Mouse (Mus musculus): ENCODE measurements around the gene Kank3. TPM values are rescaled to one million over a fixed set of nuclear protein-coding genes. Genes with fewer than 3 reads are reported as not detected.

Kank3 gene
- 50.7 and 61.9 TPM in 2 replicates for polyA plus RNA-seq (2012; rRNA removed)

DNA sequence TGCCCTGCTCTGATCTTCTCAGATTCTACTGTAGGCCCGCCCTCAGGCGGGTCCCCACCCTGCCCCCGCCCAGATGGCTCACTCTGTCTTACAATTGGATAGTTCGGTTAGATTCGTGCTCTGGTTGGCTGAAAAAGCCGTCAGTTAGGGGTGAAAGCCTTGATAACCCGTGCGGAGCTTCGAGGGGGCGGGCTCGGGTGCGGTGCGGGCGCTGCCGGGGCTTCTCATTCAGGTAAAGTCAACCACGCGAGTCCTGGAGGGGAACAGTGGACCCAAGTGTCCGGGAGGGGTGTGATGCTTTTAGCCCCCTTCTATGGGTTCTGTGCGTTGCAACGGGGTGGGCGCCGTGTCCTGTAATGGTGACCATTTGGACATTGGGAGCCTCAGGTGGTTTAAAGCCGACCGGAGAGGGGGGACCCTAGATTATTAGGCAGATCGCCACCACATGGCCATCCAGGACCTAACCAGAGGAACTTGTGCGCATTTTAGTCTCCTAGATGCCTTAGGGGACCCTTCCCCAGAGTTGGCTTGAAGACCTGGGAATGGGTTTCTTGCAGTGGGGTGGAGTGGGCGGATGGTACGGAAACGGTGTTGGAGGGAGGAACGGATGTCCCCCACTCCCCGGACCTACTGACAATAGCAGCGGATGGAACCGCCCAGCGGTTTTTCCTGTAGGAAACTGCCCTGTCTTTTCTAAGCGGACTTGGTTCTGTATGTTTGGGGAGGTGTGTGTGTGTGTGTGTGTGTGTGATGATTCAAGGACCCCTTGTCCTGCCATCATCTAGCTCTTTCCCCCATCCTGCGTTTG is at the start of gene Kank3:
Kank3 (plus strand) TSS at position 186 of the 808 bp plus-strand sequence.
- TF ChIP-seq CTCF (IDR thresholded peaks at IDR 0.05; ENCODE audit: borderline replicate concordance, extremely low read depth, insufficient read depth, insufficient read length) (no peak), POLR2A (IDR thresholded peaks at IDR 0.05; ENCODE audit: borderline replicate concordance, extremely low read depth, insufficient read depth, insufficient read length, poor library complexity, severe bottlenecking) (no peak)
- peak; percentile 97 for DNase-seq (ENCODE audit: low read depth)

DNA sequence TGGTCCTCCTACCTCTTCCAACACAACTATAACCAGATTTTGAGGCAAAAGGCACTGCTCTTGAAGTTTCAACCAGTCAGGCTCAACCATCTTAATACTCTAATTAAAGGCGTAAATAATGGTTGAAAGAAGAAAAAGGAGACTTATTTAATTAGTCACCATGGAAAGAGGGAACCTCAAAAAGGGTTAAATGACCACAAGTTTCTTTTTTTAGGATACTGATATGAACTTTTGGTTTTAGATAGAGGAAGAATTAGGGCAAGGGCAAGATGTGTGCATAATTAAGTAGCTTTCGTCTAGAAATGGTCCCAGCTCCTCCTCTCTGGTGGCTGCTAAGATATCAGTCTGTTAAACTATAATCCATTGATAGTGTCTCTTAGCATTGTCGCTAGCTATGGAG is 43.9 kb upstream of the Kank3 start:
- TF ChIP-seq POLR2A (IDR thresholded peaks at IDR 0.05; ENCODE audit: borderline replicate concordance, extremely low read depth, insufficient read depth, insufficient read length, poor library complexity, severe bottlenecking): no peak
- no peak for TF ChIP-seq CTCF (IDR thresholded peaks at IDR 0.05; ENCODE audit: borderline replicate concordance, extremely low read depth, insufficient read depth, insufficient read length)
- no peak for DNase-seq (ENCODE audit: low read depth)

DNA sequence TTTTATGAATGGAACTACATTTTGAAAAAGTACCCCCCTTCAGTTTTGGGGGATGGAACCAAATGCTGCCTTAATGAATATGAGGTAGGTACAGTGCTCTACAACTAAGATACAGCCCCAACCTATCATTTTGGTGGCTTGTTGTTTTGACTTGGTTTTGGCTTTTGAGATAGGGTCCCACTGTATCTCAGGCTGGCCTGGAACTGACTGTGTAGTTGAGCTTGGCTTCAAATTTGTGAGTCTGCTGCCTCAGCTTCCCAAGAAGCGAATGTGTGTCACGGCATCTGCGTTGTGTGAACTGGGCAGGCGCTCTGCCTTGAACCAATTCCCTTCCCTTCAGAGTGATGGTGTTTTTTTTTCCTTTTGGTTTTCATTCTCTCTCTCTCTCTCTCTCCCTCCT is 38.7 kb upstream of the Kank3 start:
- no peak for TF ChIP-seq POLR2A (IDR thresholded peaks at IDR 0.05; ENCODE audit: borderline replicate concordance, extremely low read depth, insufficient read depth, insufficient read length, poor library complexity, severe bottlenecking)
- TF ChIP-seq CTCF (IDR thresholded peaks at IDR 0.05; ENCODE audit: borderline replicate concordance, extremely low read depth, insufficient read depth, insufficient read length): no peak

DNA sequence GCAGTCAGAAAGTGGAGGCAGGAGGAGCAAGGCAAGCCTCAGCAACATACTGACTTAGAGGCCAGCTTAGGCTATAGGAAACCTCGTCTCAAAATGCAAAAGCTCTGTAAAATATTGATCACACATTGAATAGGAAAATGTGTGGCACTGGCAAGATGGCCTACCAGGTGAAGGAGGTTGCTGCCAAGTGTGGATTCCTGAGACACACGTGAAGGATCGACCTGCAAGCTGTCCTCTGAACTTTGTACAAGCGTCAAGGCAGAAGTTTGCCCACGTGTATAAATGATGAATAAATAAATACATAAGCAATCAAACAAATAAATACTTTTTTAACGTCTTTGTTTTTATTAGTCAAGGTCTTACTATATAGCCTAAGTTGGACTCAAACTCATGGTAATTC is 36.9 kb upstream of the Kank3 start:
- no peak for TF ChIP-seq CTCF (IDR thresholded peaks at IDR 0.05; ENCODE audit: borderline replicate concordance, extremely low read depth, insufficient read depth, insufficient read length)
- TF ChIP-seq POLR2A (IDR thresholded peaks at IDR 0.05; ENCODE audit: borderline replicate concordance, extremely low read depth, insufficient read depth, insufficient read length, poor library complexity, severe bottlenecking): no peak
- DNase-seq (ENCODE audit: low read depth): no peak

More for the DNA sequence above, 38.7 kb upstream of the Kank3 start:
- DNase-seq (ENCODE audit: low read depth): no peak

DNA sequence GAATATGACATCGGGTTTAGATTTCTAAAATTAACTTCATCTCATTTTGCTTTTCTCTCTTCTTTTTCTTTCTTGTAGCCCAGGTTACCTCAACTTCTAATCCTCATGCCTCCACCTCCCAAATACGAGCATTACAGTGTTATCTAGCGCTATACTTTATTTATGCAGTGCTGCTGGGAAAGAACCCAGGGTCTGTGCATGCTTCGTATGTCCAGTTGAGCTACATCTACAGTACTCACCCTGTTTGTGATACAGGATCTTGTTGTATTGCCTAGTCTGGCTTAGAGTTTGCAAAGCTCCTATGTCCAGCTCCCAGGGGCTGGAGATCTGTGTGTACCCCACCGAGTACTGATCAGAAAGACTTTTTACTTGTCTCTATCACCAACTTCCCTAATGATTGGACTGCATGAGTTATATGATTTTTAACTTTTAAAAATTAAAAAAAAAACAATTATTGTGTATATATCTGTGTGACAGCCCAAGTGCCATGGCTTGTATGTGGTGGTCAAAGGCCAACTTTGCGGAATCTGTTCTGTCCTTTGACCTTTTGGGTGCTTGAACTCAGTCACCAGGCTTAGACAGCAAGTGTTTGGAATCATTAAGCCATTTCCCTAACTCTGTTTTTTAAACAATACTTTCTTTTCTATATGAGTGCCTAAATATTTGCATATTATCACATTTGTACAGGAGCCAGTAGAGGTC is 36.3 kb upstream of the Kank3 start:
- no peak for DNase-seq (ENCODE audit: low read depth)
- TF ChIP-seq POLR2A (IDR thresholded peaks at IDR 0.05; ENCODE audit: borderline replicate concordance, extremely low read depth, insufficient read depth, insufficient read length, poor library complexity, severe bottlenecking): no peak
- no peak for TF ChIP-seq CTCF (IDR thresholded peaks at IDR 0.05; ENCODE audit: borderline replicate concordance, extremely low read depth, insufficient read depth, insufficient read length)

DNA sequence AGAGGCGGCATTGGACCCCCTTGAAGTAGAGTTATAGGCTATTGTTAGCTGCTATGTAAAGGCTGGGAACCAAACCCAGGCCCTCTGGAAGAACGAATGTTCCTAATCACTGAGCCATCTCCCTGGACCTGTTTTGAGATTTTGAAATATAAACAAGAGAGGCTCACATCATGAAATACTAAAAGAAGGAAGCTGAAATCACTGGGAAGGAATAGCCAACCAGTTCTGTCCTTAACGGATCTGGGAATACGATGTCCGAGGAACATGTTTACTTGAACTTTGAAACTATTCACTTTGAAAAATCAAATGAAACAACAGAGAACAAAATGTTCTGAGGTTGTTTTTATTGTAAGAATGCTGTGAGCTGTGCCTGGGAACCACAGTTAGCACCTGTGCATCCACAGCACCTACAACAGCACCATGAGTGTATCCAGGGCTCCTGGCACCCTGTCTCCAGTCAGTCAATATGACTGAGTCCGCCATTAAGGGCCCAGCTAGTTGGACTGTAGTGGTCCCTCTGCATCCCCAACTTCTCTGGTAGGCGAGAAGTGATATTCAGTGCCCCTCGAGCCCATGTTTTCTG is 35.7 kb upstream of the Kank3 start:
- no peak for DNase-seq (ENCODE audit: low read depth)

DNA sequence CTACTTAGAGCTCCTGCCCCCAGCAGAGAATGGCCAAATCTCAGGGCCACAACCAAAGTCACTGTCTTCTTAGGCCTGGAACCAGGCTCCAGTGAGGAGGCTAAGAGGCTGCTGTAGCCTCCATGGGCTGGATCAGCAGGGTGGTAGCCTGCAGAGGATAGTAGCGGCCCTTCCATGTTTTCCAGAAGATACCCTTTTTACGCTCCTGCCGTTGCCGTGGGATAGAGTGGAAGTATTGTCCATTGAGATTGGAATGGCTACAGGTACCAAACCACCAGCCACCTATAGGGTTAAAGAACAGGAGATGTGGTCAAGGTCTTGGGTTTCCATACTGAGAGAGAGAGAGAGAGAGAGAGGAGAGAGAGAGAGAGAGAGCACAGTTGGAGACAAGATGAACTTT is 35.0 kb upstream of the Kank3 start:
- TF ChIP-seq CTCF (IDR thresholded peaks at IDR 0.05; ENCODE audit: borderline replicate concordance, extremely low read depth, insufficient read depth, insufficient read length): no peak
- no peak for DNase-seq (ENCODE audit: low read depth)

More for the DNA sequence above, 35.7 kb upstream of the Kank3 start:
- TF ChIP-seq POLR2A (IDR thresholded peaks at IDR 0.05; ENCODE audit: borderline replicate concordance, extremely low read depth, insufficient read depth, insufficient read length, poor library complexity, severe bottlenecking): no peak
- no peak for TF ChIP-seq CTCF (IDR thresholded peaks at IDR 0.05; ENCODE audit: borderline replicate concordance, extremely low read depth, insufficient read depth, insufficient read length)

DNA sequence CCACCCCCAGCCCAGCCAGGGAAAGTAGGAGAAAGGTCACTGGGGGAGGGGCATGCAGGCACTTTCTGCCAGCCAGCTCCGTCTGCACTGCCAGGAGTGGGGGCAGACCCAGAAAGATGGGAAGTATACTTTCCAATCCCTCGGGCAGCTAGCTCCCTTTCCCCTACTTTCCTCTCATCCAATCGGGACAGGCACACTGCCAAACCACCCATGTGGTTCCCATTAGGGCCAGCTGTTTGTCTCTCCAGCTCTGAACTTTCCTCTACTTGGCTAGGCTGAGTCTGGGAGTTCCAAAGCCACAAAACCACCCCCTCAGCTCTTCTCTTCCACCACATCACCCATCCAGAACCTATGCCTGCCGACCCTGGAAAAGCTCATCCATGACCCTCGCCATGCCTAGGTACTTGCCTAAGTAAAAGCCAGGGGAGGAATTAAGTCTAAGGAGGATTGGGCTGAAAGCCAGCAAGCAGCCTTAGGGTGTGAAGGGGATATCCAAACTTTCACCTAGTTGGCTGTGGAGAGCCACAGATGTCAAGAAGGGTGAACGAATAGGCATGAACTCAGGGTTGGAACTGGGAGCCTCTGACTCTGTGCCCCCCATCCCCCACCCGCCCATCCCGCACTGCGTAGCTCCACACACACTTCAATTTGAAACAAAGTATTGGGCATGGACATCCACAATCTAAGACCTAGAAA is 30.9 kb upstream of the Kank3 start:
- TF ChIP-seq POLR2A (IDR thresholded peaks at IDR 0.05; ENCODE audit: borderline replicate concordance, extremely low read depth, insufficient read depth, insufficient read length, poor library complexity, severe bottlenecking): no peak
- TF ChIP-seq CTCF (IDR thresholded peaks at IDR 0.05; ENCODE audit: borderline replicate concordance, extremely low read depth, insufficient read depth, insufficient read length): no peak
- DNase-seq (ENCODE audit: low read depth): peak; percentile 89

DNA sequence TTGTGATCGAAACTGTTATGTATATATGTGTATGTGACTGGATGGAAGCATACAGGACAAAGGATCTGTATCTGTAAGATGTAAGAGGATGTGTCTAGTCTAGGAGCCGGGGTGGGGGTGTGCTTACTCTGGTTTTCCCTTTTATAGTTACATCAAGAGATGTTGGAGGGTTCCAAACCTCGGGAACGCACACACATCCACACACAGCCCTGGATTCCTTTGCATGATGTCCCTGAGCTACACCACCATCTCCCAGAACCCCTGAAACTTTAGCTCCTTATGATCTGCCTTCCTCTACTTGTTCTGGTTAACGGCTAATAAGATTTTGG is 30.4 kb upstream of the Kank3 start:
- TF ChIP-seq POLR2A (IDR thresholded peaks at IDR 0.05; ENCODE audit: borderline replicate concordance, extremely low read depth, insufficient read depth, insufficient read length, poor library complexity, severe bottlenecking) (no peak), CTCF (IDR thresholded peaks at IDR 0.05; ENCODE audit: borderline replicate concordance, extremely low read depth, insufficient read depth, insufficient read length) (no peak)
- DNase-seq (ENCODE audit: low read depth): no peak

DNA sequence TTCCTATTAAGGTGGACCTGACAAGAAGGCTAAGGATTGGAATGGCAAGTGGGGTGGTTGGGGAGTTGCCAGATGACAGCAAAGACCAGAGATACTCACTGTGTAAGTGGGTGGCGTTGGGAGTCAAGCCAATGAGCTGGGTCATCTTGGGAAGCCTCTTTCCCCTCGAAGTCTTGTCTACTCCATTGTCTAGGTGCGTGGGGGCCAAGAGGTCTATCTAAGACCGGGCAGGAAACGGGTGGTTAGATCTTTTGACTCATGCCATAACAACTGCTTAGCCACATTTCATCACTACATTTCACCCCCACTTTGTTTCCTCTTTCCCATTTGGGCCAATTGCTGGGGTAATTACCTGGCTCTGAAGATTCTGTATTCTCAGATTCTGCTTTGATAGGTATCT is 29.9 kb upstream of the Kank3 start:
- TF ChIP-seq CTCF (IDR thresholded peaks at IDR 0.05; ENCODE audit: borderline replicate concordance, extremely low read depth, insufficient read depth, insufficient read length) (no peak), POLR2A (IDR thresholded peaks at IDR 0.05; ENCODE audit: borderline replicate concordance, extremely low read depth, insufficient read depth, insufficient read length, poor library complexity, severe bottlenecking) (no peak)
- no peak for DNase-seq (ENCODE audit: low read depth)

All from brain, embryonic 14.5 days (tissue).